Mouse (Mus musculus) neural tube, embryonic 10.5 days (tissue): ENCODE measurements around the gene Mroh7.

Experiments
- DNase-seq: peaks from one replicate; pipeline ENCODE4 v3.0.0-alpha.2; 2017; ENCODE audit warnings: low spot score; ENCODE audit errors: extremely low spot score

The Mroh7 gene

DNA sequence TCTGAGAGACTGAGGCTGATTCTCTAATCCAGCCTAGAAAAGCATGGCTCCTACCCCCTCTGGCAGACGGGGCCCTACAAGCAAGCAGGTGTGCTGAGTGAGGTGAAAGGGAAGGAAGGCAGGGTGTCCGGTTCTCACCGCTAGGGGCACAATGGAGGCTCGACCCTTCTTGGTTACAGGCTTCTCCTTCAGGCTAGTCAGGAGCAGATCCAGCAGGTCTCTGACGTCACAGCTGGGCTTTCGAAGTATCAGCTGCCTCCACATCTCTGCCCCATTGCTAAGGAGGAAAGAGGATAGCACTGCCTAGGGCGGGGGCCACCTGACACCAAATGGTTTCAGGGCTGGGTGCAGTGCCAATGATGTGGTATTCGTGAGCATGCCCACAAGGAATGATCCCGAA lies 30.7 kb downstream of the Mroh7 start:
- DNase-seq: peak; percentile 60

DNA sequence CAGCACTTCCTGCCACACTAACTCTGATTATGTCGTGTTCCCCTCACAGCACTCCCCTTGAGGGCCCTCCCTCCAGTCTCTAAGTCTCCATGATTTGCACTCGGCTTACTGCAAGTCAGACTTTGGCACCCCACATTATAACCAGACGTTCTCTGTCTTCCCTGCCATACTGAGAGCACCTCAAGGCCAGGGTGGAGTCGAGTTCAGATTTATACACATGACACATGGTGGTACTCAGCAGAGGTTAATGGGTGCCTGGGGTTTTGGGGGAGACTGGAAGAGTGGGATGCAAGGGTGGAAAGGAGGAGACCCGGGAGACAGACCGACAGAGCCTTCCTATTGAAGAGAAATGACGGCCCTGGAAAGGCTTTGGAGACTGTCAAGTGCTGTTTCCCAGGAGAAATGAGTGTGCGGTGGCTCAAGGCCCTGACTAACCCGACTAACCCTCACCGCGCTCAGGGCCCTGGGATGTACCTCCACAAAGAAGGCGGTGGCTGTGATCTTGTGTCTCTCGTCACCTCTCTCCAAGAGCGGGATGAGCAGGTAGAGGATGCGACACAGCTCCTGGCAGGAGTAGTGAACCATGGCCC lies 36.8 kb downstream of the Mroh7 start:
- DNase-seq: no peak

DNA sequence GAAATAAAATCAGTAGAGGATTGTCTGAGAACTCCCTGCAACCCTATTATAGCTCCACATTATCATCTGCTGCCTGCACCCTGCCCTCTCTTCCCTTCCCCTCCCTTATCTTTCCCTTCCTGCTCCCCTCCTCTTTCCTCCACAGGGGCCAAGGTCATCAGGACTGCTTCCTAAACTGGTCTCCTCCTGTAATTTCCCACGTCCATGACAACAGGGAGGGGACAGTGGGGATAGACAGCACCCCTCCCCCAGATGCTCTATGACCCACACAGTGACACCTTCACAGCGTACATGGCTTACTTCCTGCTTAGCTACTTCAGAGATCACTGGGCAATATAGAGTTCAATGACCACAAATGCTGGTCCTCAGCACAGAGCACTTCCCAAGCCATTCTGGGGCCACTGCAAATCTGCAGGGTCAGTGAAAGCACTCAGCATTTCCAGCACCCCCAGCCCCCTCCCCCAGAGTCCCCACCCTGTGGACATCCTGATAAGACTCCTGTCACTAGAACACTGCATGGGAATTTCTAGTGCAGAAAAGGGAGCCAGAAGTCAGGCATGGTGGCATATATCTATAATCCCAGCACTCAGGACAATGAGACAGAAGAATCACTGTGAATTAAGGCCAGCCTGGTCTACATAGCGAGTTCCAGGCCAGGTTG lies 42.0 kb downstream of the Mroh7 start:
- no peak for DNase-seq

DNA sequence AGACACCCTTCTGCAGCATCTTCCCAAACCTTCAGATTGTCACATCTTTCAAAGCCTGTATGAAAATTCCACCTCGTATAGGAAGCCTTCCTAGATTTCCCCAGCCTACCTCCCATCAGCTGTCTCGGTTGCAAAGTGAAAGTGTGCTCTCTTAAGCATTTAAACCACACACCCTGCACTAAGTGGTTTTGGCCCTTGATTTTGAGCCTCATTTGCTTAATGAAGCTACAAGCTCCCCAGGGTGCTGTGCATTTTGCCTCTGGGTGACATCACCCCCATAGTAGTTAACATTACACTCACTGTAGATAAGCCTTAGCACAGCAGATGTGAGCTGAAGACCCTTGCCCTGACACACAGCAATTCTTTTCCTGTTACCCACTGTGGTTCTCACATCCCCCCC lies 49.8 kb downstream of the Mroh7 start:
- DNase-seq: no peak

DNA sequence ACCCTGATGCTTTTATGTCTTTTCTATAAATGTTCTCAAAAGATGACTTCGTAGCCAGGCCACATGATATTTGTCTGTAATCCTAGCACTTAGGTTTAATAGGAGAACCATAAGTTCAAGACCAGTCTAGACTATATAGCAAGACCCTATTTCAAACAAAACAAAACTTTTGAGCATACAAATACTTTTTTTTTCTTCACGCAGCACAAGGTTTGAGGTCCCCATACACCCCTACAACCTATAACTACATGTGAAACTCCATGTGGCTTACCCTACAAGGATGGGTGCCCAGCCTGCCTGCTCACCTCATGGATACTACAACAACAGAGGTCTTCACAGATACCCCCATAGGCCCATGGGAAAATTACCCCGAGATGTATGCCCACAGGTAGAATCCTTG lies 51.6 kb downstream of the Mroh7 start:
- DNase-seq: no peak

DNA sequence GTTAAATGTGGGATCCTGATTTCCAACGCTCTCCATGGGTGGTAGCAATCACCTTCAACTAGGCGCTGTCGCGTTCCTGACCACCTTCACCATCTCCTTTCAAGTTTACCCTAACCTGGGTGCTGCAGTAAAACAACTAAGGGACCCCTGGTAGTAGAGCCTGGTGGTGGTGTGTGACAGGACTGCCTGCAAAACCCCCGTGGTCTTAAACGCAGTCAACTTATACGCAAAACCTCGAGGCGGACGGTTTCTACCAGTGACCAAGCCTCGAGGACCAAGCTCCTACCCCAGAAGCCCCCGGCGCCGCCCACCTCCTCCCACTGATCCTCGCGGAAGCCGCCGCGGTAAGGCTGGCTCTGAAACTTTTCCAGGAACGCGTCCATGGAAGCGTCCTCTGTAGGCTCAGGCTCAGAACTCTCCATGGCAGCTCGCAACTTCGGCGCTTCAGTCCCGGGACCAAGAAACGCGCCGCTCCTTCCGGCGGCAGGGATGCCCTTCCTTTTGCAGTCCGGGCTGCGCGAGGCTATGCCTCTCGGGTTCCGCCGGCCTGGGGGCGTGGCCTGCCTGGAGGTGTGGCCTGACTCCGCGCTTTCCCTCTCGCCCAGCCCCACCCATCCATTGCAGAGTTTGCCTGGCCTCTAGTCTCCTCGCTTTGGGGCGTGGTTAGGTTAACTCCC lies 52.1 kb downstream of the Mroh7 start, which contains the start of gene Ttc4:
TSS of gene Ttc4 (minus strand) at position 503 of the 677 bp plus-strand sequence.
- peak; percentile 96 for DNase-seq

DNA sequence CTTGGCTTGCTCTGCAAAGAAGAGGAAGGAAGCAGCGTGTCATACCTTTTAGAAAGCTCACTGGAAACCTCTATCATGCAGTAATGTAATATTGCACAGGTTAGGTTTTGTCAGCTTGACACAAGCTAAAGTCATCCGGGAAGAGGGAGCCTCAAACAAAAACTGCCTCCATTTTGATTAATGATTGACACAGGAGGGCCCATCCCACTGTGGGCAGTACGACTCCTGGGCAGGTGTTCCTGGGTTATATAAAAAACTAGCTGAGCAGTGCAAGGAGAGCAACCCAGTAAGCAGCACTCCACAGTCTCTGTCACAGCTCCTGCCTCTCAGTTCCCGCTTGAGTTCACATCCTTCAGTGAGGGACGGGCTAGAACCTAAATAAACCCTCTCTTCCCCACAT lies 54.0 kb downstream of the Mroh7 start:
- no peak for DNase-seq

DNA sequence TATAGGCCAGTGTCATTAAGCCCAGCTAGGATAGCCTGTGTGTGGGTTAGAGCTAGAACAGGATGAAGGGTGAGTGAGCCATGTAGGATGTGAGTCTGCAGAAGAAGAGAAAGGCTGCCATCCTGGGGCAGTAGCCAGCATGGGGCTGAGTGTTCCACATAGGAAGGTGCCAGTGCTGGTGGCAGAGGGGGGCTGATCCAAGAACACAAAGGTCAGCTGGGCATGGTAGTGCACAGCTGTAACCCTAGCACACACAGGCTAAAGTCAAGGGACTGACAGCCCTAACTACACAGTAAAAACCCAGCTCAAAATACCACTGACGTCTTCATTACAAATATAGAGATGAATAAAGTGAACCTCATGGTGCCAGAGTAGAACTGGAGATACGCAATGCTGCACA lies 64.2 kb downstream of the Mroh7 start:
- DNase-seq: no peak

DNA sequence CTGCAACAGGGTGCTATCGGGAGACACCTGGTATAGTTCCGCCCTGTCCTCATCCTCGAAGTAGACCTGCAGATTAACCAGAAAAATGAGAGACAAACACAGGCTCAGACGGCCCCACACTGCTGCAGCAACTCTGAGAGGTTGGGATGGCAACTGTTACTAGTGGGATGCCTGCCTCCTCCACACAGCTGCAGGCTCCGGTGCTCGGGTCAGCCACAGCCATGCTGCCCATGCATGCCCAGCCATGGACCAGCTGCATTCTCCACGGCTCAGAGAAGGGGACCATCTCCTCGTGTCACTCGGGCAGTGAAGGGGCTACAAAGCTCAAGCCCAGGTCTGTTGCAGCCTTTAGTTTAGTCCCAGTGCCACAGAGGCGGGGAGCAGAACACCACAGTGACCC lies 65.1 kb downstream of the Mroh7 start:
- DNase-seq: no peak

DNA sequence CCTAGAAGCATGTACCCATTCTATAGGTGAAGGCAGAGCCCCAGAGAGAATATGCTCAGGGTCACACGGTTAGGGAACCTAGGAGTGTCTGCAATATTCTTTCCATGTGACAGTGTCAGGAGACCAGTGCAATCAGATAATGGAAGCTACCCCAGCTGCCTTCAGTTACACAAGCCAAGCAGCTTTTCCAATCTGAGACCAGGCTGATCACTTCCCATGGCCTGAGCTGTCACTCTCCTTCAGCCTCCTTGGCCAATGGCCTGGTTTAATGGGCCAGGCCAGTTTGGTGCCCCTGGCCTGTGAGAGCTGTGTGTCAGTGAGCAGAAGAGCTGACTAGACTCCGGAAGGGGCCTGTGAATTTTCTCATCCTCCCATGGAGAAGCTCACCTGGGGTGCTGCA lies 65.5 kb downstream of the Mroh7 start:
- DNase-seq: no peak

DNA sequence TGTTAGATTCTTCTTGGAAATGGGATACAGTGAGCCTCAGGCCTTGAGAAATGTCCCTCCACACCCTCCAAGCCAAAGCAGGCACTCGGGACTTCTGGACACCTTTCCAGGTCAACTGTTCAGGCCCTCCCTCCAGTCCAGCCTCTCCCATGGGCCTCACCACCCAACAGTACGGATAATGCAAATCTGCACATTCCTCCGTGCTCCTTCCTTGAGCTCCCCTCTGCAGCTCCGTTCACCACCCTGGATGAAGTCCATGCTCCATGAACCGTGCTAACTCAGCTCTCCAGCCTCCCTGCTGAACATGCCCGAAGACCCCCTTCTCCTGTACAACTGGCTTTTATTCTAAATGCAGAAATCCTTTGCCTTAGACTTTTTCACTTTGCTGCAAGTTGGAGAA lies 66.0 kb downstream of the Mroh7 start:
- no peak for DNase-seq

DNA sequence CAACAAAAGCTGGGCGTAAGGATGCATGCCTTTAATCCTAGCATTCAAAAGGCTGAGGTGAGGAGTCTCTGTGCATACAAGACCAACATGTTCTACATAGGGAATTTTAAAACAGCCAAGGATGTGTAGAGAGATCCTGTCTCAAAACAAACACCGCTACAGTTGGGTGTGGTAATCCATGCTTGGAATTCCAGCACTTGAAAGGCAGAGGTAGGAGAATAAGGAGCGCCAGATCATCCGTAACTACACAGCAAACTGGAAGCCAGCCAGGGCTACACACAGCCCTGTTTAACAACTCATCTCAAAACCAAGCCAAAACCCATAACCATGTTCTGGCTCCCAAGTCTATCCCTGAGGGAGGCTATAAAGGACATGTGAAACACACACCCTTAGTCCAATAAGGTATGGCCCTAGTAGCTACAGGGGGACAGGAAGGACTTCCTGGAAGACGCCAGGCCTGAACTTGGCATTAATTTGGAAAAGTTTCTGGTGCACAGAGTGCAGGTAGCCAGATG lies 66.7 kb downstream of the Mroh7 start:
- DNase-seq: no peak

DNA sequence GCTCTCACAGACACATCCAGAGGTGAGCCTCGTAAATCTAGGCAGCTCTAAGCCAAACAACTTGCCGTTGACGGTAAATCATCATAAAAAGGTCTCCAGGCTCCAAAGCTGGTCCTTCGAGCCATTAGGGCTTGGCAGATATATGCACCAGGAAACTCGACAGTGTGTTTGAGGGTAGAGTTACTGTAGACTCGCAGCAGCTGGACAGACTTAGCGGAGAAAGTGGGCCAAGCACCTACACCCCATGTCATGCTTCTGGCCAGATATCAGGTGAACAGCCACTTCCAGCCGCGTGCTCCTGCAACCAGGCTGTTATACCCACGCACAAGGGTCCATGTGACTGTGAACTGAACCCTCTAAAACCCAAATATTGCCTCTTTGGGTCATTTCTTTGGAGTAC lies 75.0 kb downstream of the Mroh7 start:
- DNase-seq: no peak

DNA sequence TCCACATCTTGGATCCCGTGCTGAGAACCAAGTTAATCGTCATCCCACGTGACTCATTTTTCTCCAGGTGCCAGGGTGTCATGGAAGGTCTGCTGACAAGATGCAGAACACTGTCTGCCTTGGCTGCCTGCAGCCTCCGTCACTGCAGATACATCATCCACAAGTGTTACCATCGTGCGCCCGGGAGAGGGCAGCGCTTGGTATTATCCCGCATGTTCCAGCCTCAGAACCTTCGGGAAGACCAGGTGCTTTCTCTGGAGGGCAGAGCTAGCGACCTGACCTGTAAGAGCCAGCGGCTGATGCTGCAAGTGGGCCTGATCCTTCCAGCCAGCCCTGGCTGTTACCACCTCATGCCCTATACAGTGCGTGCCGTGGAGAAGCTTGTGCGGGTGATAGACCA lies 77.7 kb downstream of the Mroh7 start:
- no peak for DNase-seq

DNA sequence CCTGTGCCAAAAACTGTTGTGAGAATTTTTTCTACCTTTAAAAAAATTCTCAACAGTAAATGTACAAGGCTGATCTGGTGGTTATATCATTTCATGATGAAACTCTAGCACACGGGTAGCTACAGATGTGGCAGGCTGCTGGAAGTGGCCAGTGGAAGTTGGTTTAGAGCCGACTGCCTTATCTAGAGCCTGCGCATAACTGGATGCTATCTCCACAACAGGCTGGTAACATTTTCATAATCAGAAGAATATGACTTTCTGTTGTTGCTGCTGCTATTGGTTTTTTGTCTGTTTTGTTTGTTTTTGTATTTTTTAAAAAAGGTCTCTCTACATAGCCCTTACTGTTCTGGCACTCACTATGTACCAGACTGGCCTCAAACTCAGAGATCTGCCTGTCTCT lies 78.2 kb downstream of the Mroh7 start:
- DNase-seq: no peak

DNA sequence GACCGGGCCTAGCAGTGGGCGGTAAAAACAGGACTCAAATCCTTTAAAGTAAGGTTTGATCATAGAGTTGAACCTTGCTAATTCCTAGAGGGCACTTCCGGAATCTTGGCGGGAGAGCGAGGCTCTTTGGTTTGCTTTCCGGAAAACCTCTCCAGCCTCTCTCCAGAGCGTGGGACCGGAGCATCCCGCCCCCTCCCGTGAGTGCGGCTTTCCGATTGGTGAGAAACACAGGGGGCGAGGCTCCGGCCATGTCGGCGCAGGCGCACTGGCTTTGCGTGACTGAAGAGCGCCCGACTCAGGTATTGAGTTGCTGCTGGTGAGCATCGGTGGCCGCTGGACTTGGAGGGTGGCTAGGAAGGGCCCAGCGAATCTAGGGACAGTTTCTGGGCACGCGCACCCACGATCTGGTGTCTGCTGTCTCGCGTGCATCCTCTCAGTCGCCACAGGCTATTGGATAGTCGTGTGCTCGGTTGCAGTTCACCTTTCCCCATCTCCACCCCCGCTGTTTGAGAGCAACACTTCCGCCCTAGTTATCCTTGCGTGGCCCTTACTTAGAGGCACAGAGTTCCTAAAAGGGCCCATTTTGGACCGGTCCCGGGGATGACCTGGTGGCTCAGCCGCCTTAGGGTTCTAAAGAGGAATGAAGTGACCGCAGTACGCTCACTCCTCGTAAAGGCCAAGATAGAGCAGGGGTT lies 79.7 kb downstream of the Mroh7 start, which contains the start of gene Pars2:
TSS of gene Pars2 (plus strand) at position 237 of the 695 bp plus-strand sequence.
- peak; percentile 99 for DNase-seq

DNA sequence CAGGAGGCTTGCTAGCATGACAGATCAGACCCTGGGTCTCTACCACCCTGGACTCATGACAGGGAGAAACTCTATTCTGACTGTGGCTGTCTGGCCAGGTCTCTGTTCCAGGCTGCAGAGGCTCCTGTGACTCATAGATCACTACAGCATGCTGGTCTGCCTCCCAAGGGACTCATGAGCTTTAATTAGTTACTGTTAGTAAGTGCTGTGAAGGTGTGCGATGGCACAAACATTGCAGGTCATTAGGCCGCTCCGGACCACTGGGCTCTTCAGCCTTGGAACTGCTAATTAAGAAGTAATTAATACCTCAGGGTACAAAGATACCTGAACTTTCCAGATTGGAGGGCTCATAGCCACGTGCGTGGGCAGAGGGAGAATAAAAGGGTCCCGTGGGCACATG lies 83.6 kb downstream of the Mroh7 start:
- no peak for DNase-seq

DNA sequence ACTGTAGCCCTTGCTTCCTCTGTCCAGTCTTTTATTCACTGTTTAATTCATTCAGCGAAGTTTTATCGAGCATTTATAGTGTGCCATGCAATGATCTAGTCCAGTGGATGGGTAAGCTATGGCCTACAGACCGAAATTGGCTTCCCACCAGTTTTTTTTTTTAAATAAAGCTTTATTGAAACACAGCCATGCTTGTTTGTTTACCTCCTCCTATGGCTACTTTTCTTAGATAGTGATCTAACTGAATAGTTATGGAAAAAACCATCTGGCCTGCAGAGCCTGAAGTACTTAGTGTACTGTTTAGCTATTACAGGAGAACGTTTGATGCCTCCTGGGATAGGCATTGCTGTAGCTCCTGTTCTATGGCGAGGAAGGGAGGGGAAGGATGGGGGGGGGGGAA lies 84.9 kb downstream of the Mroh7 start:
- DNase-seq: no peak

DNA sequence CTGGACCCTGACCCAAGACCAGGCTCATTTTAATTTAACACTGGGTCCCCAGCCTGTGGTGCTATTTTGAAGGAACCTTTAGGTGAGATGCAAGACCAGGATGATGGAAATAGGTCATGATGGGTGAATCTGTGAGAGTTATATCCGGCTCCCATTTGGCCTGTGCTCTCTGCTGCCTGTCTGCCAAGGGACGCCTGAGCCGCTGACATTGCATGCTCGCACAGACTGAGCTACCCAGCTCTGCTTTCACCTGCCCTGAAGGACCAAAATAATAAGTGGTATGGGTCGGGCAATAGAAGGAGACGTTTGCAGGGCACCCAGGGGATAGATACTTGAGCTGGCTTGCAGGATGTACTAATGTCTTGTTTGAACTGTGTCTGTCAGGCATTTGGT lies 86.5 kb downstream of the Mroh7 start:
- DNase-seq: no peak

DNA sequence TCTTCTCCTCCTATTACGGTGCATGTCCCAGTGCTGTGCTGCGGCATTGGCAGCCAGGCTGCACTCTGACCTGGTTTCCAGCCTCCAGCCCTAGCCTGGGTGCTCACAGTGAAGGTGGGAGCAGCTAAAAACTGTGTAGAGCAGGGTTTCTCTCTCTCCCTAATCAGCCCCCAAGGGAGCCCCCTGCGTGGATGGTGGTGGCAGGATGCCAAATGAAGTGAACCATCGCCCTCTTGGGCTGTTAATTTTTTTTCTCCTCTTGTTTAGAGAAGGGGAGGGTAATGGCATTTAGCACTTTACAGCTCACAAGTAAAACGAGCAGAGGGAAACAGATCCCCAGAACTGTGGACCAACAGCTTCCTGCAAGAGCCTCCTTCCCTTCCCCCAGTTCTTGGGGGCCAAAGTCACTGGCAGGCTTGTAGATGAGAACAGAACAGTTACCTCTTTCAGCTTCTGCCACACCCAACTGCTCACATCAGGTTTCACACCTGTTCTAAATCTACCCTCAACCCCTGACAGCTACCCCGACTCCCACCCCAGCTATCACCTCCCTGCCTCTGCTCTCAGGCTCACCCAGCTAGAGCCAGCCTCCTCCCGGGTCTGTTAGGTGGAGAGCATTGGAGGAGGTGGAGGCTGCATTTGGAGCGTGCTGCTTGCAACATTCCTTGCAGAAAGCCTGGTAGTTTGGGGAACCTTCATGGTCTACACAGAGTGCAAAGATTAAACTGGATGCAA lies 87.1 kb downstream of the Mroh7 start:
- DNase-seq: no peak

DNA sequence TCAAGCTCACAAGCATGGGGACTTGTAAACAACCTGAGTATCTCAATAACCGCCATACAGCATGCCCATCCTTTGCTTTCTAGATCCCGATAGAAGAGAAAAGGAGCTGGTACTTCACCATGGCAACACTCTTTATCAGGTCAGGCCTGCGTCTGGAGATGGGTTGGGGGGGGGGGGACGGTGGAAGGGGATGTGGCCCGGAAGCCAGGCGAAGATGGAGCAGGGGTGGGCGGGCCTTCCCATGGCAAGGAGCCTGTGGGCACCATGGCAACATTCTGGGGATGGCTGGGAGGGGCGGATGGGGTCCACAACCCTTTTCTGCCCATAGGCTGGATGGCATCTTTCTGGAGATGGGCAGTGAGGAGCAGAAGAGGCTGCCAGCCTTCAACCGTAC lies 96.6 kb downstream of the Mroh7 start:
- no peak for DNase-seq
